Mouse (Mus musculus): ENCODE measurements around the gene Palmd. TPM values are rescaled to one million over a fixed set of nuclear protein-coding genes. Genes with fewer than 3 reads are reported as not detected.

Gene Palmd
- total RNA-seq, 2 experiments from 2014 or later = 59.5 to 68.1 TPM

GRCm38 (mm10) chr3:116892206-116892563 lies 76.6 kb downstream of the Palmd start:
- no peak for DNase-seq

GRCm38 (mm10) chr3:116891436-116892205 lies 77.2 kb downstream of the Palmd start:
- no peak for DNase-seq

GRCm38 (mm10) chr3:116890576-116890975 lies 78.2 kb downstream of the Palmd start:
- no peak for DNase-seq

- DNase-seq = no peak
Observed at GRCm38 (mm10) chr3:116889358-116889757, 79.4 kb downstream of the Palmd start.

- no peak for DNase-seq
Observed at GRCm38 (mm10) chr3:116884941-116885340, 83.8 kb downstream of the Palmd start.

- DNase-seq = no peak
Observed at GRCm38 (mm10) chr3:116882221-116882960, 86.4 kb downstream of the Palmd start.

- no peak for DNase-seq
Observed at GRCm38 (mm10) chr3:116870372-116870771, 98.4 kb downstream of the Palmd start.

Other genes starting within 250 kb of the Palmd start
- gene Agl, start 160.8 kb downstream of the Palmd start, total RNA-seq (2021) = 10 to 100 TPM; 43.5 to 66.5 TPM
- 10 to 100 TPM; 13.9 to 17.4 TPM for gene Frrs1, start 109.5 kb downstream of the Palmd start, total RNA-seq (2021)
- gene 4930455H04Rik, start 720 bp downstream of the Palmd start, total RNA-seq (2021) = under 1 TPM in 1 of 2 experiments, not detected in 1; 0.21 TPM